Mouse (Mus musculus) thymus, adult 2 months (tissue): Measurements from ENCODE around the gene Cdk14. TPM values are rescaled to one million over a fixed set of nuclear protein-coding genes. Genes with fewer than 3 reads are reported as not detected.

ENCODE experiments used
- DNase-seq: peaks from one replicate; pipeline ENCODE4 v3.0.0; 2021
- H3K27ac ChIP-seq: fragments of 200-500 bp; 2 replicates; pipeline ENCODE4 v1.5.1; 2012; ENCODE audit warnings: low read length, control low read depth; ENCODE audit not compliant: control insufficient read depth, insufficient read depth
- H3K27me3 ChIP-seq: fragments of 200-500 bp; 2 replicates; pipeline ENCODE4 v1.6.1; 2012; ENCODE audit warnings: mild to moderate bottlenecking, low read length, moderate library complexity, mixed read lengths; ENCODE audit not compliant: control insufficient read depth, insufficient read depth
- H3K36me3 ChIP-seq: fragments of 200-500 bp; 2 replicates; pipeline ENCODE4 v1.6.1; 2012; ENCODE audit warnings: mild to moderate bottlenecking, low read length, moderate library complexity; ENCODE audit not compliant: control insufficient read depth, insufficient read depth
- H3K4me1 ChIP-seq: fragments of 200-500 bp; replicated peaks from 2 replicates; pipeline ENCODE4 v1.6.1; 2012; ENCODE audit warnings: low read length; ENCODE audit not compliant: control insufficient read depth, insufficient read depth
- H3K4me3 ChIP-seq: fragments of 200-500 bp; 2 replicates; pipeline ENCODE4 v1.5.1; 2012; ENCODE audit warnings: mild to moderate bottlenecking, low read length, control low read depth, moderate library complexity; ENCODE audit not compliant: control insufficient read depth, insufficient read depth
- CTCF ChIP-seq: fragments of 200-500 bp; IDR thresholded peaks from 2 replicates; pipeline ENCODE4 v1.5.1; 2012; ENCODE audit warnings: mild to moderate bottlenecking, control low read depth, low read length, moderate library complexity, borderline replicate concordance; ENCODE audit not compliant: control insufficient read depth, poor library complexity, insufficient read depth; ENCODE audit errors: extremely low read depth
- POLR2A ChIP-seq: fragments of 200-500 bp; IDR thresholded peaks from 2 replicates; pipeline ENCODE4 v1.6.1; 2012; ENCODE audit warnings: mild to moderate bottlenecking, low read length, control low read depth, moderate library complexity; ENCODE audit not compliant: control insufficient read depth, poor library complexity, insufficient read depth; ENCODE audit errors: extremely low read depth
- WGBS: fragments of 180-500 bp; shearing (Covaris S2); methylation state at CpG from one replicate; pipeline ENCODE4 v1.1.7; 2018; 5-methylcytosine and 5-hydroxymethylcytosine counted together
- polyA plus RNA-seq: library from polyadenylated mRNA; depleted of rRNA; stranded (reverse); fragments of >200 nt; gene quantifications from 2 replicates; pipeline ENCODE4 v1.2.3, GENCODE M21; 2012

Gene Cdk14
- polyA plus RNA-seq, 1 experiment: 0.90 TPM

GRCm38 (mm10) chr5:4766719-4767118 is 653.4 kb downstream of the Cdk14 start:
- TF ChIP-seq CTCF: no peak

GRCm38 (mm10) chr5:4761891-4762290 is 658.2 kb downstream of the Cdk14 start:
- H3K27ac ChIP-seq: no peak overlapping the region
- no peaks in the 10 kb centered on the region for H3K4me1 ChIP-seq
- DNase-seq: no peak
- H3K4me3 ChIP-seq: no peak overlapping the region
- TF ChIP-seq CTCF (no peak), POLR2A (no peak)
- H3K36me3 ChIP-seq: no peaks in the 10 kb centered on the region
- peaks cover 3% of the 10 kb centered on the region; the same call in 1 of the 2 replicates for H3K27me3 ChIP-seq

More at GRCm38 (mm10) chr5:4766719-4767118, 653.4 kb downstream of the Cdk14 start:
- 92% methylated on average over 5 of the region's 5 CpGs for WGBS
- no peak for DNase-seq
- Histone ChIP-seq H3K27me3 (no peaks in the 10 kb centered on the region), H3K36me3 (no peaks in the 10 kb centered on the region), H3K27ac (no peak overlapping the region), H3K4me3 (no peak overlapping the region), H3K4me1 (no peaks in the 10 kb centered on the region)

DNA sequence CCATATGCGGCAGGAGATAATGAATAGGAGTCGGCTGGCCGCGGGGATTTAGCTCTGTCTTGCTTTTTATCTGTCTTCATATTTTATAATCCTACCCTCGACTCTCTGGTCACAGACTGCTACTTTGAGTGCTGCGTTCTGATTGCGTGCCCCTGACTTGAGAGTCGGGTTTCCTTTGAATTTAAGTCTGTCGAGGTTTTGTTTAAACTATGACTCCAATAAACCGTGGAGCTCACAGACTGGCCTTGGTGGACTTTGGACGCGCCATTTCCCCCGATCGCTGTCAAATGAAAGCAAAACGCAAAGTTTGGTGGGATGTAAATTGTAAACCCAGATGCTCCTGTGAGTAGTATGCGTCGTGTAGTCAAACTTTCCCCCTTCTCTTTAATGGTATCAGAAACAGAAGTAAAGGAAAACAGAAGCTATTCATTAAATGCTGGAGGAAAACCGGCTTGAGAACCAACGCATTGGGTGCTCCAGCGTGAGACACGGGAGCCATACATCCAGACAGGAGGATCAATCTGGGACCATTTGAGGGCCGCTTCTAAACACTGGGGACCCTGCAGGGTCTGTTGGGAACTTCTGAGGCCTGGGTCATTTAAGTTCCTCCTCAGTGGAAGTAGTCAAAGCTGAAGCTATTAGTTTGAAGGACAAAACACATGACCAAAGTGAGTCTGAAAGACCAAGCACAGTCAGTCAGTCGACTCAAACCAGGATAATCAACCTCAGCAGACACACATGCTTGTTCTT is 661.6 kb downstream of the Cdk14 start:
- no peaks in the 10 kb centered on the region for H3K4me1 ChIP-seq
- no peak overlapping the region for H3K27ac ChIP-seq
- TF ChIP-seq POLR2A (no peak), CTCF (no peak)
- 0 out of 2 replicates have a peak overlapping the region, but pooled peaks have one; percentile 20 for H3K4me3 ChIP-seq
- 3% methylated on average over 23 of the region's 23 CpGs for WGBS
- H3K27me3 ChIP-seq: peaks cover 3% of the 10 kb centered on the region; the same call in 1 of the 2 replicates
- DNase-seq: no peak
- H3K36me3 ChIP-seq: no peaks in the 10 kb centered on the region

DNA sequence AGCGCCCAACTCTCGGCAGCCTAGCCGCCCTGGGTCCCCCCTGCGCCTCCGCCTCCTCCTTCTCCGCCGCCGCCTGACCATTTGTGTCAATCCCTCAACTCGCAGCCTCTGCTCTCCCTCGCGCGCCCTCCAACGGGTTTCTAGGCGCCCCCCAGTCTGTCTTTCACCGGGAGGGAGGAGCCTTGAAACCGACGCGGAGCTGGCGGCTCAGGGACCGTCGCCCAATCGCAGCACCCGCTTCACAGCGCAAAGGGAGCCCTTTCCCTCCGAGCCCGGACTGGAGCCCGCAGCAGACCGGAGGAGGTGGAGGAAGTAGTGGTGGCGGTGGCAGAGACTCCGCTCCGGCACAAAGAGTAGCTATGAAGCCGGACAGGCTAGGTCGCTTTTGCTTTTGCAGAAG is 662.2 kb downstream of the Cdk14 start, which contains the start of gene Fzd1:
Fzd1 (minus strand) TSS at position 134 of the 400 bp plus-strand sequence.
- 2% methylated on average over 33 of the region's 33 CpGs for WGBS
- TF ChIP-seq CTCF (no peak), POLR2A (no peak)
- no peaks in the 10 kb centered on the region for H3K36me3 ChIP-seq
- peak within 1 kb of the TSS; percentile 20; the same call in 1 of the 2 replicates for H3K4me3 ChIP-seq
- DNase-seq: peak; percentile 4
- H3K27me3 ChIP-seq: peaks cover 3% of the 10 kb centered on the region; the same call in 1 of the 2 replicates
- H3K4me1 ChIP-seq: no peaks in the 10 kb centered on the region
- no peak within 1 kb of the TSS for H3K27ac ChIP-seq

- Histone ChIP-seq H3K4me1 (no peaks in the 10 kb centered on the region), H3K36me3 (no peaks in the 10 kb centered on the region), H3K27ac (no peak overlapping the region), H3K27me3 (peaks cover 3% of the 10 kb centered on the region; the same call in 1 of the 2 replicates), H3K4me3 (peak overlapping the region; percentile 20; the same call in 1 of the 2 replicates)
- no peak for TF ChIP-seq POLR2A
- TF ChIP-seq CTCF: no peak
- WGBS: 1% methylated on average over 80 of the region's 80 CpGs
- no peak for DNase-seq
Measured at GRCm38 (mm10) chr5:4756871-4757711, 663.0 kb downstream of the Cdk14 start.

- WGBS: 13% methylated on average over 43 of the region's 43 CpGs
- no peaks in the 10 kb centered on the region for H3K4me1 ChIP-seq
- TF ChIP-seq CTCF (no peak), POLR2A (no peak)
- H3K27ac ChIP-seq: no peak overlapping the region
- no peaks in the 10 kb centered on the region for H3K36me3 ChIP-seq
- no peak for DNase-seq
- no peak overlapping the region for H3K4me3 ChIP-seq
- peaks cover 3% of the 10 kb centered on the region; the same call in 1 of the 2 replicates for H3K27me3 ChIP-seq
Measured at GRCm38 (mm10) chr5:4756001-4756681, 664.0 kb downstream of the Cdk14 start.
